Mouse (Mus musculus) Patski (cell line): ENCODE results near the gene Lmtk3. TPM values are rescaled to one million over a fixed set of nuclear protein-coding genes. Genes with fewer than 3 reads are reported as not detected.

Experiments
- ATAC-seq: fragments of 100-300 bp; one replicate; pipeline ENCODE4 v1.8.0; 2021
- CTCF ChIA-PET: fragments of 350-600 bp; sonication (Branson Sonifier 250); formaldehyde crosslinking; loops from one replicate; lab custom pipeline; 2022; ENCODE audit warnings: inconsistent platforms; lab: Charles Lee
- POLR2A ChIA-PET: fragments of 350-600 bp; sonication (Branson Sonifier 250); formaldehyde crosslinking; loops from one replicate; lab custom pipeline; 2022; ENCODE audit warnings: antibody characterized with exemption, inconsistent platforms; lab: Charles Lee
- DNase-seq: peaks from one replicate; pipeline ENCODE4 v3.0.0-alpha.2; 2011; ENCODE audit warnings: low read depth, low spot score
- H3K27me3 ChIP-seq: fragments of 371-371 bp; one replicate; pipeline ENCODE4 v1.5.1; 2021
- CTCF ChIP-seq: fragments of 100-300 bp; IDR thresholded peaks from one replicate; pipeline ENCODE4 v1.5.1; 2021
- in situ Hi-C: fragments of 300-500 bp; cut with MboI; formaldehyde crosslinking; loops from 3 replicates; pipeline ENCODE4 v1.11.1; 2018; ENCODE audit warnings: low pct_unique_long_range_greater_than_20kb, mixed read lengths
- polyA plus RNA-seq: library from polyadenylated mRNA; unstranded; gene quantifications from one replicate; pipeline ENCODE4 v1.2.3, GENCODE M21; 2021

The Lmtk3 gene
- polyA plus RNA-seq, 1 experiment from 2014 or later = 12.0 TPM

DNA sequence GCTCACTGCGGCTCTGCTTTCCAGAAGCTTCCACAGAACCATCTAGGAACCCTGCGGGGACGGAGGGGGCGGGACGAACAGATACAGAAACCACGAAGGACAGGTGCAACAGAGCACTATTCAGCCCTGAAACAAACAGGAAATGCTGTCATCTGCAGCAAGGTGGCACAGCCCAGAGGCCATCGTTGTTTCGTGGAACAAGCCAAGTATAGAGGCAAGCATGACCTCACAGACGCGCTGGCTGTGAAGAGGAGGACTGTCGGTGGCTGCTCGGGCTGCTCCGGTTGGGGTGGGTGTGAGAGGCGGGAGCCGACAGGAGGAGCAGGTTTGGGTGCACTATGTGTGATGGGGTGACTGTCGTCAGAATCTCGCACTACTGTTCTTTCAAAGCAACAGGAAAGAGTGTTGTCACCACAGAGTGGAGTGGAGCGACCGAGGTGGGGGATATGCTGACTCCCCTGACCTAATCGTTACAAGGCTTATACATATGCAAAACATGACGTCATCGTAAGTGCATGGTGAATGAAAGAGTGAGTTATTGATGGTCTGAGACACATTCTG, 4.4 kb upstream of the Lmtk3 start:
- DNase-seq (no peak), ATAC-seq (no peak)
- H3K27me3 ChIP-seq = no peaks in the 10 kb centered on the region
- no peak for TF ChIP-seq CTCF
- ChIA-PET CTCF (no interaction called here), POLR2A (no interaction called here)
- in situ Hi-C loops = no loop called here

DNA sequence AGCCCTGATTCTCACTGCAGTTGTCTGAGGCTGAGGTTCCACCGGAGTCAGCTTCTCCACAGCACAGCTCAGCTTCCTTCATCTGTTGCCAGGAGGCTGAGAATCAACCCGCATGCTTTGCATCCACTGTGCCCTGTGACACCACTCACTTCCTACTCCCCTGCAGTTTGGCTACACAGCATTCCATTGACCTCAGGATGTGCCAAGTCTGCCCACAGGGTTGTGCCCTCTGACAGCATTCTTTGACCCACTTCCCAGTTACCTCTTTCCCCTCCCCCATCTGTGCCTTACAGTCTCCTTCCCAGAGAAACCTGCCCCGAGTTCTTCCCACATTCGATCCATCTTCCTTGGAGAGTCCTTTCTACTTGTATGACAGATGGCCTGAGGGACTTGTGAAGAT, 1.3 kb upstream of the Lmtk3 start:
- no peak for TF ChIP-seq CTCF
- no peaks in the 10 kb centered on the region for H3K27me3 ChIP-seq
- ChIA-PET POLR2A (interaction anchor here (0.6 kb wide), 1 partner anchor 16 kb away, joined by 5 read pairs; no protein-coding TSS in a partner anchor), CTCF (interaction anchor here (0.8 to 1.6 kb wide), 2 partner anchors 43 to 65 kb away, joined by 3 to 5 read pairs; partner anchors contain the start of gene Sphk2)
- no peak for DNase-seq
- in situ Hi-C loops = no loop called here
- no peak for ATAC-seq

GRCm38 (mm10) chr7:45784524-45785372, 1.2 kb downstream of the Lmtk3 start, which contains the start of gene Sult2b1:
Gene Sult2b1 (minus strand): TSS chr7:45784669.
- H3K27me3 ChIP-seq = no peaks in the 10 kb centered on the region
- POLR2A ChIA-PET = interaction anchor here (0.6 to 1.5 kb wide), 3 partner anchors 9 to 43 kb away, joined by 3 read pairs; no protein-coding TSS in a partner anchor
- TF ChIP-seq CTCF = no peak
- DNase-seq (peak; percentile 51), ATAC-seq (peak; percentile 36)
- CTCF ChIA-PET = interaction anchor here (1.2 kb wide), 2 partner anchors 17 to 31 kb away, joined by 3 to 4 read pairs; no protein-coding TSS in a partner anchor
- in situ Hi-C loops = no loop called here

DNA sequence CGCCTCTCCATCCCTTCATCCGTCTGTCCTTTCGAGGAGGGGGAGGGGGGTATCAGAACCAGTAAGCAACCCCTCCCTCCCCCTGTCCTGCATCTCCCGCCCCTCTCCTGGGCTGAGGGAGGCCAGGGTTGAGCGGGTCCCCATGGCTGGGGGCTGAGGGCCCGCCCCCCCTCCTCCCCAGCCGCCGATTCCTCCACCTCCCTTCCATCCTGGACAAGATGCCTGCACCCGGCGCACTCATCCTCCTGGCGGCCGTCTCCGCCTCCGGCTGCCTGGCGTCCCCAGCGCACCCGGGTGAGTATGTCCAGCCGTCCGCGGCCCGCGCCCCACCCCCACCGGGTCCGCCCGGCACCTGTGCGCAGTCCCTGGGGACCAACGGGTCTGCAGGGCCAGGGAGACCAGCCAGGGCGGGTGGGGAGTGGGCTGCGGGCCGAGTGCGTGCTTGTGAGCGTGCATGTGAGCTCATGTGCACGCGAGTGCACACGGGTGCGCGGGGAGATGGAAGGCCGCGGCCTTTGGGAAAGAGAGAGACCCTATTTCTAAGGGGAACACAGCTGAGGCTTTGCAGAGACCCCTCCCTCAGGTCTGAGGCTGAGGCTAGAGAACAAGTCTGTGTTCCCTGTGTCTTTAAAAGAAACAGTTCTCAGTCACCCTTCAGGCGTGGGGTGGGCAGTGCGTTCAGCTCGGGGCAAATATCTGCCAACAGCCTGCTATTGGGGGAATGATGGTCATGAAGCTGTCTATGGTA, 2.0 kb downstream of the Lmtk3 start:
- CTCF ChIA-PET = interaction anchor here (0.8 to 1.2 kb wide), 3 partner anchors 16 to 39 kb away, joined by 3 to 4 read pairs (median 3); no protein-coding TSS in a partner anchor
- DNase-seq = no peak
- POLR2A ChIA-PET = interaction anchor here (1.2 to 1.5 kb wide), 2 partner anchors 14 to 44 kb away, joined by 3 read pairs; no protein-coding TSS in a partner anchor
- no peak for TF ChIP-seq CTCF
- ATAC-seq = peak; percentile 28
- in situ Hi-C loops = no loop called here
- no peaks in the 10 kb centered on the region for H3K27me3 ChIP-seq

DNA sequence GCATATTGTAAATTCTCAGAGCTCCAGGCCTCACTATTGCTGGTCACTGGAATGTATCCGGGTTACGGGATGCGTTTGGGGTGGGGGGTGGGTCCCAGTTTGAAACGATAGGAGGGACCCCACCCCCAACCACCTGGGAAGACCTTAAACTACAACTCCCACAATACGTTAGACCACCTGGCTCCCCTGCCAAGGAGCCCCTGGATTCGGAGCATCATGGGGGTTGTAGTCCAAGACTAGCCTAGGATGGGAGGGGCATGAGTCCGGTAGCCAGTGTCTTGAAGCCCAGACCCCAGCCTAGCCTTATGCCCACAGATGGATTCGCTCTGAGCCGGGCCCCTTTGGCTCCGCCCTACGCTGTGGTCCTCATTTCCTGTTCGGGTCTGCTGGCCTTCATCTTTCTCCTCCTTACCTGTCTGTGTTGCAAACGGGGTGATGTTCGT, 2.6 kb downstream of the Lmtk3 start:
- TF ChIP-seq CTCF = no peak
- H3K27me3 ChIP-seq = no peaks in the 10 kb centered on the region
- CTCF ChIA-PET = interaction anchor here (0.8 to 1.1 kb wide), 2 partner anchors 15 to 39 kb away, joined by 3 read pairs; no protein-coding TSS in a partner anchor
- POLR2A ChIA-PET = interaction anchor here (1.2 kb wide), 1 partner anchor 14 kb away, joined by 3 read pairs; no protein-coding TSS in a partner anchor
- ATAC-seq (no peak), DNase-seq (no peak)
- in situ Hi-C loops = no loop called here

- TF ChIP-seq CTCF = no peak
- no peaks in the 10 kb centered on the region for H3K27me3 ChIP-seq
- in situ Hi-C loops = no loop called here
- POLR2A ChIA-PET = no interaction called here
- ATAC-seq (no peak), DNase-seq (no peak)
- CTCF ChIA-PET = interaction anchor here (1.1 kb wide), 1 partner anchor 15 kb away, joined by 3 read pairs; no protein-coding TSS in a partner anchor
Observed at GRCm38 (mm10) chr7:45786661-45787413, 3.3 kb downstream of the Lmtk3 start.

- CTCF ChIA-PET = interaction anchor here (1.5 kb wide), 1 partner anchor 48 kb away, joined by 4 read pairs; no protein-coding TSS in a partner anchor
- POLR2A ChIA-PET = interaction anchor here (0.6 kb wide), 1 partner anchor 215 kb away, joined by 3 read pairs; no protein-coding TSS in a partner anchor
- no peak for ATAC-seq
- no peaks in the 10 kb centered on the region for H3K27me3 ChIP-seq
- in situ Hi-C loops = no loop called here
- no peak for TF ChIP-seq CTCF
- DNase-seq = no peak
Observed at GRCm38 (mm10) chr7:45787642-45788041, 4.1 kb downstream of the Lmtk3 start.

- no peak for TF ChIP-seq CTCF
- in situ Hi-C loops = no loop called here
- ChIA-PET POLR2A (no interaction called here), CTCF (interaction anchor here (1.7 kb wide), 1 partner anchor 11 kb away, joined by 7 read pairs; no protein-coding TSS in a partner anchor)
- H3K27me3 ChIP-seq = no peaks in the 10 kb centered on the region
- DNase-seq (no peak), ATAC-seq (no peak)
Observed at GRCm38 (mm10) chr7:45790721-45791120, 7.2 kb downstream of the Lmtk3 start.

DNA sequence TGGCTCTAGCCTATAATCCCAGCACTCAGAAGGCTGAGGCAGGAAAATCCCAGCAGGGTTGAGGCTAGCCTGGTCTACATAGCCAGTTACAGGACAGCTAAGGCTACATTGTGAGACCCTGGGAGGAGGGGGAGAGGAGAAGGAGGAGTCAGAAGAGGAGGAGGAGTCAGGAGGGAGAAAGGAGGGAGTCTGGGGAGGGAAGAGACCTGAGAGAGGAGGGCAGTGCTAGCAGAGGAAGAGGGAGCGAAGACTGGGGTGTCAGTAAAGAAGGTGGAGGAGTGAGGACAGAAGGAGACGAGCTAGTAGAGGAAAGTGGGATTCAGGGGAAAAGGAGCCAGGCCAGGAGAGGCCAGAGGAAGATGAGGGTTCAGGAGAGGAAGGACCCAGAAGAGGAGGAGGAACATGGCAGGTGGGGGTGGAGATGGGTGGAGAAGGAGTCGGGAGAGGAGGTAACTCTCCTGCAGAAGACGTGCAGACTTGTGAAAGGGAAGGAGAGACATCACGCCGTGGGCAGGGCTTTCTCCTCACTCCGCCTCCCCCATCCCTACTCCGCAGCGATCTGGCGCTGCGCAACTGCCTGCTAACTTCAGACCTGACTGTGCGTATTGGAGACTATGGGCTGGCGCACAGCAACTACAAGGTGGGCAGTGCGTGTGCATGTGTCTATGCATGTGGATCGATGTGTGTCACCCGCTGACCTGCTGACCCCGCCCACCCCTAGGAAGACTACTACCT, 8.4 kb downstream of the Lmtk3 start:
- DNase-seq (no peak), ATAC-seq (no peak)
- TF ChIP-seq CTCF = no peak
- H3K27me3 ChIP-seq = no peaks in the 10 kb centered on the region
- POLR2A ChIA-PET = no interaction called here
- in situ Hi-C loops = no loop called here
- CTCF ChIA-PET = interaction anchor here (1.1 kb wide), 1 partner anchor 9 kb away, joined by 4 read pairs; no protein-coding TSS in a partner anchor
